Mouse (Mus musculus): ENCODE data around the gene Il12rb2. TPM values are rescaled to one million over a fixed set of nuclear protein-coding genes. Genes with fewer than 3 reads are reported as not detected.

Gene Il12rb2
- polyA plus RNA-seq, 1 experiment from 2014 or later: 0.05 TPM

- no peak overlapping the region for H3K27ac ChIP-seq (ENCODE audit: low read length)
- 22% methylated on average over 2 of the region's 2 CpGs for WGBS
- no peak overlapping the region for H3K9ac ChIP-seq (ENCODE audit: low read length)
- peak overlapping the region; percentile 68 for H3K4me2 ChIP-seq (ENCODE audit: low read depth, low read length)
- H3K4me1 ChIP-seq (ENCODE audit: control insufficient read depth, insufficient read depth, low read length): peaks cover 2% of the 10 kb centered on the region; the same call in 1 of the 2 replicates
- ATAC-seq (ENCODE audit: insufficient read depth, low FRiP score): no peak
- no peaks in the 10 kb centered on the region for H3K9me3 ChIP-seq (replicated peaks; ENCODE audit: control insufficient read depth, low read length)
- H3K4me3 ChIP-seq (replicated peaks; ENCODE audit: low read length): peak overlapping the region; percentile 40
- H3K36me3 ChIP-seq (ENCODE audit: control insufficient read depth, insufficient read depth, low read length): peaks cover 11% of the 10 kb centered on the region
- H3K27me3 ChIP-seq (ENCODE audit: control insufficient read depth, insufficient read depth, low read length): no peaks in the 10 kb centered on the region
Measured at GRCm38 (mm10) chr6:67269459-67269858, 106.5 kb downstream of the Il12rb2 start.

- Histone ChIP-seq H3K4me2 (ENCODE audit: low read depth, low read length) (peak overlapping the region; percentile 68), H3K4me1 (ENCODE audit: control insufficient read depth, insufficient read depth, low read length) (peaks cover 2% of the 10 kb centered on the region; the same call in 1 of the 2 replicates), H3K27ac (ENCODE audit: low read length) (no peak overlapping the region), H3K9me3 (replicated peaks; ENCODE audit: control insufficient read depth, low read length) (no peaks in the 10 kb centered on the region), H3K9ac (ENCODE audit: low read length) (no peak overlapping the region), H3K27me3 (ENCODE audit: control insufficient read depth, insufficient read depth, low read length) (no peaks in the 10 kb centered on the region), H3K36me3 (ENCODE audit: control insufficient read depth, insufficient read depth, low read length) (peaks cover 9% of the 10 kb centered on the region), H3K4me3 (replicated peaks; ENCODE audit: low read length) (peak overlapping the region; percentile 40)
- no peak for ATAC-seq (ENCODE audit: insufficient read depth, low FRiP score)
- 4% methylated on average over 1 of the region's 1 CpGs for WGBS
Measured at GRCm38 (mm10) chr6:67268983-67269382, 107.0 kb downstream of the Il12rb2 start.

GRCm38 (mm10) chr6:67268245-67268612 lies 107.8 kb downstream of the Il12rb2 start:
- peak overlapping the region; percentile 93; the same call in 1 of the 2 replicates for H3K27ac ChIP-seq (ENCODE audit: low read length)
- H3K9me3 ChIP-seq (replicated peaks; ENCODE audit: control insufficient read depth, low read length): no peaks in the 10 kb centered on the region
- H3K27me3 ChIP-seq (ENCODE audit: control insufficient read depth, insufficient read depth, low read length): no peaks in the 10 kb centered on the region
- peak overlapping the region; percentile 100 for H3K4me3 ChIP-seq (replicated peaks; ENCODE audit: low read length)
- 2% methylated on average over 2 of the region's 2 CpGs for WGBS
- no peak for ATAC-seq (ENCODE audit: insufficient read depth, low FRiP score)
- peak overlapping the region; percentile 72 for H3K4me2 ChIP-seq (ENCODE audit: low read depth, low read length)
- H3K9ac ChIP-seq (ENCODE audit: low read length): peak overlapping the region; percentile 99
- no peaks in the 10 kb centered on the region for H3K4me1 ChIP-seq (ENCODE audit: control insufficient read depth, insufficient read depth, low read length)
- H3K36me3 ChIP-seq (ENCODE audit: control insufficient read depth, insufficient read depth, low read length): peaks cover 5% of the 10 kb centered on the region; the same call in 1 of the 2 replicates

GRCm38 (mm10) chr6:67267408-67268244 lies 108.4 kb downstream of the Il12rb2 start:
- Histone ChIP-seq H3K9me3 (replicated peaks; ENCODE audit: control insufficient read depth, low read length) (no peaks in the 10 kb centered on the region), H3K36me3 (ENCODE audit: control insufficient read depth, insufficient read depth, low read length) (peaks cover 5% of the 10 kb centered on the region; the same call in 1 of the 2 replicates), H3K4me3 (replicated peaks; ENCODE audit: low read length) (peak overlapping the region; percentile 100), H3K27me3 (ENCODE audit: control insufficient read depth, insufficient read depth, low read length) (no peaks in the 10 kb centered on the region), H3K9ac (ENCODE audit: low read length) (peak overlapping the region; percentile 99), H3K4me2 (ENCODE audit: low read depth, low read length) (peak overlapping the region; percentile 72), H3K4me1 (ENCODE audit: control insufficient read depth, insufficient read depth, low read length) (no peaks in the 10 kb centered on the region), H3K27ac (ENCODE audit: low read length) (peak overlapping the region; percentile 93)
- WGBS: 0% methylated on average over 60 of the region's 65 CpGs
- ATAC-seq (ENCODE audit: insufficient read depth, low FRiP score): no peak

- peak overlapping the region; percentile 64 for H3K4me2 ChIP-seq (ENCODE audit: low read depth, low read length)
- no peaks in the 10 kb centered on the region for H3K27me3 ChIP-seq (ENCODE audit: control insufficient read depth, insufficient read depth, low read length)
- peak; percentile 99 for ATAC-seq (ENCODE audit: insufficient read depth, low FRiP score)
- peaks cover 5% of the 10 kb centered on the region; the same call in 1 of the 2 replicates for H3K36me3 ChIP-seq (ENCODE audit: control insufficient read depth, insufficient read depth, low read length)
- no peaks in the 10 kb centered on the region for H3K9me3 ChIP-seq (replicated peaks; ENCODE audit: control insufficient read depth, low read length)
- under 1% methylated on average over 68 of the region's 68 CpGs for WGBS
- peak overlapping the region; percentile 93 for H3K27ac ChIP-seq (ENCODE audit: low read length)
- H3K4me1 ChIP-seq (ENCODE audit: control insufficient read depth, insufficient read depth, low read length): no peaks in the 10 kb centered on the region
- peak overlapping the region; percentile 99 for H3K9ac ChIP-seq (ENCODE audit: low read length)
- H3K4me3 ChIP-seq (replicated peaks; ENCODE audit: low read length): peak overlapping the region; percentile 100
Measured at GRCm38 (mm10) chr6:67266664-67267407, 109.2 kb downstream of the Il12rb2 start.

- Histone ChIP-seq H3K4me3 (replicated peaks; ENCODE audit: low read length) (peak overlapping the region; percentile 100), H3K9ac (ENCODE audit: low read length) (peak overlapping the region; percentile 76), H3K27ac (ENCODE audit: low read length) (peak overlapping the region; percentile 82), H3K4me1 (ENCODE audit: control insufficient read depth, insufficient read depth, low read length) (no peaks in the 10 kb centered on the region), H3K4me2 (ENCODE audit: low read depth, low read length) (peak overlapping the region; percentile 64), H3K27me3 (ENCODE audit: control insufficient read depth, insufficient read depth, low read length) (no peaks in the 10 kb centered on the region), H3K9me3 (replicated peaks; ENCODE audit: control insufficient read depth, low read length) (no peaks in the 10 kb centered on the region), H3K36me3 (ENCODE audit: control insufficient read depth, insufficient read depth, low read length) (no peaks in the 10 kb centered on the region)
- ATAC-seq (ENCODE audit: insufficient read depth, low FRiP score): peak; percentile 71
- under 1% methylated on average over 23 of the region's 23 CpGs for WGBS
Measured at GRCm38 (mm10) chr6:67266159-67266657, 109.8 kb downstream of the Il12rb2 start.

GRCm38 (mm10) chr6:67264935-67265334 lies 111.1 kb downstream of the Il12rb2 start:
- 86% methylated on average over 7 of the region's 7 CpGs for WGBS
- ATAC-seq (ENCODE audit: insufficient read depth, low FRiP score): no peak

GRCm38 (mm10) chr6:67251095-67251494 lies 124.9 kb downstream of the Il12rb2 start:
- Histone ChIP-seq H3K4me2 (ENCODE audit: low read depth, low read length) (no peak overlapping the region), H3K4me1 (ENCODE audit: control insufficient read depth, insufficient read depth, low read length) (no peaks in the 10 kb centered on the region), H3K27me3 (ENCODE audit: control insufficient read depth, insufficient read depth, low read length) (no peaks in the 10 kb centered on the region), H3K4me3 (replicated peaks; ENCODE audit: low read length) (no peak overlapping the region), H3K9me3 (replicated peaks; ENCODE audit: control insufficient read depth, low read length) (no peaks in the 10 kb centered on the region), H3K36me3 (ENCODE audit: control insufficient read depth, insufficient read depth, low read length) (no peaks in the 10 kb centered on the region), H3K27ac (ENCODE audit: low read length) (no peak overlapping the region), H3K9ac (ENCODE audit: low read length) (no peak overlapping the region)
- 85% methylated on average over 4 of the region's 4 CpGs for WGBS
- no peak for ATAC-seq (ENCODE audit: insufficient read depth, low FRiP score)

More at GRCm38 (mm10) chr6:67264935-67265334, 111.1 kb downstream of the Il12rb2 start:
- H3K4me3 ChIP-seq (replicated peaks; ENCODE audit: low read length): no peak overlapping the region
- no peak overlapping the region for H3K4me2 ChIP-seq (ENCODE audit: low read depth, low read length)
- H3K36me3 ChIP-seq (ENCODE audit: control insufficient read depth, insufficient read depth, low read length): no peaks in the 10 kb centered on the region
- no peaks in the 10 kb centered on the region for H3K4me1 ChIP-seq (ENCODE audit: control insufficient read depth, insufficient read depth, low read length)
- H3K9me3 ChIP-seq (replicated peaks; ENCODE audit: control insufficient read depth, low read length): no peaks in the 10 kb centered on the region
- no peak overlapping the region for H3K9ac ChIP-seq (ENCODE audit: low read length)
- H3K27me3 ChIP-seq (ENCODE audit: control insufficient read depth, insufficient read depth, low read length): no peaks in the 10 kb centered on the region
- no peak overlapping the region for H3K27ac ChIP-seq (ENCODE audit: low read length)

- ATAC-seq (ENCODE audit: insufficient read depth, low FRiP score): no peak
- no peak overlapping the region for H3K9ac ChIP-seq (ENCODE audit: low read length)
- no peaks in the 10 kb centered on the region for H3K27me3 ChIP-seq (ENCODE audit: control insufficient read depth, insufficient read depth, low read length)
- no peak overlapping the region for H3K4me3 ChIP-seq (replicated peaks; ENCODE audit: low read length)
- no peaks in the 10 kb centered on the region for H3K4me1 ChIP-seq (ENCODE audit: control insufficient read depth, insufficient read depth, low read length)
- 81% methylated on average over 5 of the region's 5 CpGs for WGBS
- no peaks in the 10 kb centered on the region for H3K9me3 ChIP-seq (replicated peaks; ENCODE audit: control insufficient read depth, low read length)
- H3K27ac ChIP-seq (ENCODE audit: low read length): no peak overlapping the region
- no peak overlapping the region for H3K4me2 ChIP-seq (ENCODE audit: low read depth, low read length)
- no peaks in the 10 kb centered on the region for H3K36me3 ChIP-seq (ENCODE audit: control insufficient read depth, insufficient read depth, low read length)
Measured at GRCm38 (mm10) chr6:67244451-67244850, 131.5 kb downstream of the Il12rb2 start.

All from stomach, embryonic 16.5 days (tissue).